Mouse (Mus musculus) spleen, postnatal 4 days (tissue): ENCODE data around the gene Ubxn11.

ENCODE experiments used
- DNase-seq, 2 experiments: peaks; one replicate each; pipeline ENCODE4 v3.0.0; 2022; ENCODE audit warnings: low spot score in 2 of 2

Ubxn11 gene

DNA sequence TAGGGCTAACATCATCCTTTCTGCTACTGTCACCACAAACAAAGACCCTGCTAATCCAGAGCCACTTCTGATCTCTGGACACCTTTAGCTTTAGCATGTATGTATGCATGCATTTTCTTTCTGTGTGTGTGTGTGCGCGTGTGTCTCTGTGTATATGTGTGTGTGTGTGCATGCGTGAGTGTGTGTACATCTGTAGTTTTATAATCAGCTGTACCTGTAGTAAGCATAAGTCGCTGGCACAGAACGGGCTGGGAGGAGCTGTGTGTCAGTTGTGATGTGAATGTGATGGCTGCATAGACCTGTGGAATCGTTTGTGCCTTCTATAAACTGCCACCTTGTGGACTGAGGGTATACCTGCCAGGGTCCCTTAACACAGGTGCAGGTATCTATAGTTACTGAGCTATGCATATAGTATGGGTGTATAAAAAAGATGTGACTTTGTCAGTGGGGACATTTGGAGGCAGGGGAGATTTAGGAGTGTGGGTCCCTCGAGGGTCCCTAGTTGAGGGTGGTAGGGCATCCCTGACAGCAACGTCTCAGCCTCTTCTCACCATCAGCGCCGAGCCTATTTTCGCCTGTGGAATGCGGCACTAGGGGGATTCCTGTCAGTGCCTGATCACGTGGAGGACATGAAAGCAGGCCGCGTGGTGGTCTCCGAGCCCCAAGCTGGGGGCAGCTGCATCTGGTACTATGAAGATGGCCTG lies 11.7 kb upstream of the Ubxn11 start:
- DNase-seq: no peak

DNA sequence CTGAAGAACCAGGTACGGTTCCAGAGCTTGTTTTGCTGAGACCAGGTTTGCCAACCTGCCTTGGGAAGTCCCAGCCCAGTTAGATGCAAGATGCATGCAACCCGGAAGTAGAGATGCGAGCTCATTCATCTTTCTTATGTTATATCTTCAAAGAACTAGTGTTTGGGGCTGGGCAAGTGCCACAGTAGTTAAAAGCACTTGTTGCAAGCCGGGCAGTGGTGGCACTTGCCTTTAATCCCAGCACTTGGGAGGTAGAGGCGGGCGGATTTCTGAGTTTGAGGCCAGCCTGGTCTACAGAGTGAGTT lies 11.2 kb upstream of the Ubxn11 start:
- DNase-seq: no peak

DNA sequence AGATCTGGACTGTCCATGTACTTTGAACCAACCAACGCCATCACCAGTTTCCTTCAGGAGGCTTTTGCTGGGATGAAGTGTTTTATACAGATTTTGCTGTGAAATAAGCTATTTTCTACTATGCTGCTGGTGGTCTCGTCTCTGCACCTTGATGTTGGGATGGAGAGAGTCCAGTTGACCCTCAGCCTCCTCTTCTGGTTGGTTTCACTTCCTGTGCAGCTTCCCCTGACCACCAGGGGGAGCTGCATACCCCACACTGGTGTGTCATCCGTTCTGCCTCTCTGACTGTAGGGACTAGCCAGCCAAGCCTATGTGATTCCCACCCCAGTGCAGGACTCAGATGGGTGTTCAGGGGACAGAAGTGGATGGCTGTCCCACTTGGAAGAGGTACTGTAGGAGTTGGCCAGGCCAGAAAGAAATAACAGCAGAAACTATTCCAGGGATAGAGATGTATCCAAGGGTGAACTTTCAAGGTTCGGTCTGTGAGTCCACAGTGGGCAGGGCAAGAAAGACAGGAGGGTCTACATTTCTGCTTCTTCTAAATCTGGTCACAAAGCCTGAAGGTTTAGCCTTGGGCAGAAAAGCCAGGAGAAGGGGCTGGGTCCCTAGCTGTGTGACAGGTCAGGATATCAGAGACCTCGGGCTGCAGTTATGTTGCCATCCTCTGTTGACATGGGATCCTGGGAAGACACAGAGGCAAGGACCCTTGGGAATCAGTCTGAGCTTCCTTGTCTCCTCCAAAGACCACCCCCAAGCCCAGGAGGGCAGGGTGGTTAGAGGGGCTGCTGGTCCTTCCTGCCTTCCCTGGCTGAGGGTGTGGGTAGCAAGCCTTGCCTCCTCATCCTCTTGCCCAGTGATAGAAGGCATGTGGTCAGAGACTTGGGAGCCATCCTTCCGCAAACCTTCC lies 9.7 kb upstream of the Ubxn11 start:
- peak; percentile 74 to 91 for DNase-seq

DNA sequence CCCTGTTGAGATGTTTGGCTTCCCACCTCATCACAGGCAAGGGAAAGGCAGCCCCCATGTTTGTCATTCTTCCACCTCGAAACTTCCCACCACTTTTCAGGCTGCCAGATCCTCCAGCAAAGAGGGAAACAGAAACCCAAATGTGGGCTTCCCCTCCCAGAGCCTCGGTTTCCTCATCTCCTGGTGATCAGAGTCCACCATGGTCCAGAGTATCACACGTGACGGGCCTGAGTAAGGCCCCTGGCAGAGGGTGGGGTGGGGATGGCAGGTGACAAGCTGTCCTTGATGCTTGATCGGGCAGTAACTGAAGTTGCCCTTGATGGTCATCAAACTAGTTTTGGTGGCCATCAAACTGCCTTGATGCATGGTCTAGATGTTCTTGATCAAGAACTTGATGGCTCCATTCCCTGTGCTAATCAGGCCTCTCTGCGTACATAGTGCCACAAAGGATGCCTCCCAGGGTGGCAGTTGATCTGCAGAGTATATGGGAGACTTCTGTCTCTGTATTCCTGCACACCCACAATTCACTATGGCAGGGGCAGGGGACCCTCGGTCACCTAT lies 8.3 kb upstream of the Ubxn11 start:
- DNase-seq: peak in 1 of 2 experiments; percentile 62

DNA sequence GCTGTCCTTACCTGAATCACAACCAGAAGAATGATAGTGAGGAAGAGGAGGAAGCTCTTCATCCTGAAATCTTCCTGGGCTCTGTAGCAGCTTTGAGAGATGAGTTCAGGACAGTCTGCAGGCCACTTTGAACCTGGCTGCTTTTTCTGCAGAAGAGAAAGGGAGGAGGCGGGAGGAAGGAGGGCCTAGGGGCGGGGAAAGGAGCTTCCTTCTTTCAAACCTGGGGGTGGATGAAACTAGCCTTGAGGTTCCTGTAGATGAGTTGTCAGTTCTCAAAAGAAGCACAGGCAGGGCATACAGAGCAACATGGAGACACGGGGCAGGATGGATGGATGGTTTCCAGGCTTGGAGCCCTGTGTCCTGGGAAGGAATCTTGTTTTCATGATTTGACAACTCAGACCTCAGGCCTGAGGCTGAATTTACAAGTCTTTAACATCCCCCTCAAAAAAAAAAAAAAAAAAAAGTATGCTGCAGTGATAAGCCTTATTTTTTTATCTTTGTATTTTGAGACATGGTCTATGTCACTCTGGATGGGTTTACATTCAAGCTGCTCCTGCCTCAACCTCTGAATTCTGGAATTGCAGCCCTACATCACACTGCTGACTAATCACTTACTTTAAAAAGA lies 7.3 kb upstream of the Ubxn11 start, which contains the start of gene Cd52:
TSS of gene Cd52 (minus strand) at position 160 of the 625 bp plus-strand sequence.
- peak; percentile 77 to 79 for DNase-seq

DNA sequence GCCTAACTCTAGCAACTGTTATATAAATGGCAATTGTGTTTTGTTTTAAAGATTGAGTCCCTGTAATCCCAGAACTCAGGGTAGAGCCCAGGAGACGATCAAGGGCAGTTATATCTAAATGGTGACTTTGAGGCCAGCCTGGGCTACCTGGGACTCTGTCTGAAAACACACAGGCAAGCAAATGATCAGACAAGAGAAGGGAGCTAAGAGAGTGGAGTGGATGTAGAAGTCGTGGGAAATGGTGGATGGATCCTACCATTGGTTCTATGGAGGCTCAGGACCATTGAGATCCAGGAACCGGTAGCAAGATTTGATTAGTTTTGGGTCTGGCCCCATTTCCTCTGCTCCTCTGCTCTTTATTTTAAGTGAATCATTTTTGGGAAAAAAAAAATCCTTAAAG lies 6.2 kb upstream of the Ubxn11 start:
- no peak for DNase-seq

DNA sequence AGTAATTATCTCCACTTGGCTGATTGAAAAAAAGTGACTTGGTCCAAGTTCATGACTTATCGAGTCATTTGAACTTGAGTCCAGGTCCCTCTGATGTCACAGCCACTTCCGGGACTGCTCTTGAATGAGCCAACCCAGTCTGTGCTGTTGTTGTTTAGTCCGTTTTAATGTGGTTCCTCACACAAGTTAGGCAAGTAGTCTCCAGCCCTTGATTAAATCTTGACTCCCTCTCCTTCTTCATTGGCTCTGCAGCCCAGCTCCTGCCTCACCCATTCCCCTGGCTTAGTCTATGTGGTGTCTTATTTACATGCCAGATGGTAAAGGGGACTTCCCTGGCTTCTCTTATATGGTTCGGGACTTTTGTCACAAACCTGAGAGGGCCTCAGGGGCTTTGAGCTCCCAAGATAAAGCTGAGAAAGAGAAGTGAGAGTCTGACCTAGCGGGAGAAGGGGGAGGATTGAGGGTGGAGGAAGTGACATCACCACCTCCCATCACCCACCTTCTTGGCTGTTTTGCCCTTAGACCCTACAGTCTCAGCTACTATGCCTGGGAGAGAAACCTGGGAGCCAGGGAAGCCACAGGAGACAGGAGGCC lies 5.3 kb upstream of the Ubxn11 start:
- peak in 1 of 2 experiments; percentile 47 for DNase-seq

DNA sequence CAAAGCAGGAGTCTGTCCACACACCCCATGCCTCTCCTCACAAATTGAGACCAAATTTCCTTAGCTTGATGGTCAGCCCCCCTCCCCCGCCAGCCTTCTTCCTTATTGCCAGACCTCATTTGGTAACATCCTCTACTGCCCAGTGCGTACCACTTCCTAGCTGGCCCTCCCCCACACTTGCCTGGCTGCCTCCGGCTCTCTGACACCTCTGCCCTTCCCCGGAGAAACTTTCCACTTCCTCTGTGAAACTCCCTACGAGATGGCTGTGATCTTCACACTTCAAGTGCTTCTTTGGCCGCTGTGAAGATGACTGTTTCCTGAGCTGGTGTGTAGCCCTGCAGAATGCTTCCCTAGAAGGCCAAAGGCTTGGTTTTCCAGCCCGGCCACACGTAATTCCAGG lies 3.7 kb upstream of the Ubxn11 start:
- peak; percentile 75 to 84 for DNase-seq

DNA sequence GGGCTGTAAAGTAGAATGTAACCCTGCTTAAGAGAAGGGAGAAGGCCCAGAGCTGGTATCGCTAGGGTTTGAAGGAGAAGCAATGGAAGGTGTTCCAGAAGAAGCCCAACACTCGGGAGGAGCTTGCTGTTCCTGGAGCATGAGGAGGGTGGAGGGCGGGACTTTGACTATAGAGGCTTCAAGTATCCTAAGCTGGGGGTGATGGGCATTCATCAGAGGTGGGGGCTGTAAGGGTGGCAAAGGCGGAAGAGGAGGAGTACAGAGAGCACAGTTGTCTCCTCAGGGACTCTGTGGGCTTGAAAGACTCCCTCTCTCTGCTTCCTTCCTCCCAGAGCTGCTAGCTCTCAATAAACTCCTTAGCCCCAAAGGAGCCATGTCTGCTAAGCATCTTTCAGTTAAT lies 2.1 kb upstream of the Ubxn11 start:
- DNase-seq: no peak

DNA sequence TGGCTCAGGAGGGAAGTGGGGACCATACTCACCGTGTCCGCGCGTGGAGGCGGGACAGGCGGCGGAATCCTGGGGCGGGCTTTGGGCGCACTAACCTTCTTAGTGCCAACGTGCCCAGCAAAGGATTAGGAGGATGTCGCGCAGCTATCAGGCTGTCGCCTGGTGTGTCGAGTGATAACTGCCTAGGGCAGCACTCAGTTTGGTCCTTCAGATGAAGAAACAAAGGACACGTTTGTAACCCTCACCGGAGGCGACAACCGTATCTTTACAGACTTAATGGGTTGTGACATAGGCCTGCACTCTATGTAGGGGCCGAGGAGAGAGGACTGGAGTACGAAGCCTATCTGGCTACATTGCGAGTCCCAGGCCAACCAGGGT lies 361 bp downstream of the Ubxn11 start:
- DNase-seq: no peak

DNA sequence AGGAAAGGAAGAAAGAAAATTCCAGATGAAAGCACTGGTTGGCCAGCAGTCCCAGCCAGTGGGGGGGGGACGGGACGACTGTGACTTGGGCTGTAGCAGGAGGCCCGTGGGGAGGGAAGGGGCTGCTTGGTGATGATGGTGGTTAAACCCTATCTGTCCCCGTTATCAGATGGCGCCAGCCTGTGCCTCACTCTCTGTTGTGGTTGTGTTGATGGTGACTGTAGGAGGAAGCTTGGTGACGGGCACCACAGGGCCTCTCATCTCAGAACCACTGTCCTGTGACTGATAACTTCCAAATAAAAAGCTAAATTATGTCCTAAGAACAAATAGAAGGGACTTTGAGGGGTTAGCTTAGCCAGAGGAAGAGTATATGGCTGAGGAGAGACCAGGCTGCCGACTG lies 3.7 kb downstream of the Ubxn11 start:
- no peak for DNase-seq

DNA sequence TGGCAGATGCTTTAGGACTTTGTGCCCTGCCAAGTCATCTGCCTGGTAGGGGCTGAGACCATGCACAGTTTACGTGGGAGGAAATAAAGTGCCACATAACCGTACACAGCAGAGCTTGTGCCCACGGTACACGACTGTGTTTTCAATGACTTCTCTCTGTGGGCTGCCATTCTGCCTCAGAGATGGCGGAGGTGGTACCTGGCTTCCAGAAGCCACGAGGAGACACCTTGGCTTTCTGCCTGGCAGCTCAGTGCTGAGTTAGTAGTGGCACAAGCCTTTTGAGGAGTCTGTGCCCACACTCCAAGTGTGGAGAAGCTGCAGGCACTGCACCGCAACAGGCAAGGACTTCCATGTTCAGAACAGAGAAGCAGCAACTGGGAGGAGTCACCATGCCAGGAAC lies 5.4 kb downstream of the Ubxn11 start:
- no peak for DNase-seq

DNA sequence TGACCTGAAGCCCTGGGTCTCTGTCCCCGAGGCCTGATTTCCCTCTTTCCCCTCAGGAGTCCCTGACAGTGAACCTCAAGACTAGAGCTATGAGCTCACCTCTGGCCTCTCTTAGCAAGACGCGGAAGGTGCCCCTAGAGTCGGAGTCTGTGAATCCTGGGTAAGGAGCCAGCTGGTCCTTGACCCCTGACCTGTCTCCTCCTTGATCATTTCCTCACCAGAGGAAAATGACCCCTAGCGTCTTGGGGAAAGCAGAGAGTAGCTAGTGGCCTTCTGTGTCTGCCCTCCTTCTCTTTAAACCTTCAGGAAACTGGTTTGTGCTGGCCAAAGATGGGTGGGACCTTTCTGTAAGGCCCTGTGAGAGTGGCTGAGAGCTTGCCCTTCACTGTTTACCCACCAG lies 5.8 kb downstream of the Ubxn11 start:
- DNase-seq: no peak

DNA sequence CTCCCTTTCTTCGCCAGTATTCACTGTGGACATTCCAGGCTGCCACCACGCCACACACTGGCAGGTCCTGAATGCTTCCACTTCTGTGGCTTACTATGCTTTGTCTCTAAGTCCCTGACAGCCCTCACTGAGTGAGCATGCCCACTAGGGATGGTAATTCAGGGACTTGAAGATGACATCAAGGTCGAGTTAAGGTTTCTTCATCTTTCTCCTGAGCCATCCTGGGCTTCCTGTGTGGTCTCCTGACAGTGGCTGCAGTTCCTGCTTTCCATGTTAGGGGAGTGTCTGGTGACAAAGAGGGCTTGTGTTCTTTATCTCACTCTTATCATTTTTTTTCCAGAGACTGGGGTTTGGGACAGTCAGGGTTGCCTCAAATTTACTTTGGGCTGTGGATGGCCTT lies 8.3 kb downstream of the Ubxn11 start:
- no peak for DNase-seq

DNA sequence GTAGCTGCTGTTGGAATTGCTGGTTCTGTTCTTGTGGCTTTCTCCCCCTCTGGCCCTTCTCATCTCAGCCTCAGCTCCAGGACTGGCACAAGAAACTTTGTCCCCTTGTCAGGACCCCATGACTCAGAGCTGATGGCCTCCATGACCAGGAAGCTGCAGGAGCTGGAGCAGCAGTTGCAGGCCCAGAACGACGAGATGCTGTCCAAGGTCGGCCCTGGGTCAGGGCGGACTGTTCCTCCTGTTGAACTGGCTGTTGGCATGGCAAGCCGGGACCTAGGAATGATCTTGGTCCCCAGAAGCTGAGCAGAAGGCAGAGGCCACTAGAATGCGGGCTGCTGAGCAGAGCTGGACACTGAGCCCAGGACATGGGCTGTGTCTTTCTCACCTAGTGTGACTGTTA lies 10.0 kb downstream of the Ubxn11 start:
- peak in 1 of 2 experiments; percentile 61 for DNase-seq

DNA sequence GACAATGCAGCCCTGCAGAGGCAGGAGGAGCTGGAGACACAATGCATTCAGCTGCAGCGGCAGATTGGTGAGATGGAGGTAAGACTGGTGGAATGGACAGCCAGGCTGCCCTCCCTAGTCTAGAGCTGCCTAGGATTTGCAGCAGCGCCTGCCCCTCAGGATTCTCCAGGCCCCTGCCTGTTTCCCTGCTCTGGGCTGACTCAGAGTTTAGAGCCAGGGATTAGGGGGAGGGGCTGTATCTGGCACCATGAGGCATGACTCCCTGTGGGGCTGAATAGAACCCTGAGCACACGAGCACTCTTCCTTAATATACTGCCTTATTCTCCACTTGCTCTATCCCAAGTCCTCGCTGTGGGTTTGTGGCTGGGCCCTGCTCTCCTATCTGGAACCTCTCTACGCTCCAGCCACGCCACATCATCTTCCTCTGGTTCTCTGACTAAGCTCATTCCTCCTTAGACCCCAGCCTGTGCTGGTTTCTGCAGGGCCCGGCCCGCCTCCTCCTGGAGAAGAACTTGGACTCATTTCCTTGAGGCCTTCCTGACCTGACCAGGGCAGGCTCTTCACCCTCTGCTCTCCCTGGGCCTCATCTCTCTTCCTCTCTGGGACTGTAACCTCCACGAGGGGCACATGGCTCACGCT lies 11.1 kb downstream of the Ubxn11 start:
- DNase-seq: peak in 1 of 2 experiments; percentile 61

DNA sequence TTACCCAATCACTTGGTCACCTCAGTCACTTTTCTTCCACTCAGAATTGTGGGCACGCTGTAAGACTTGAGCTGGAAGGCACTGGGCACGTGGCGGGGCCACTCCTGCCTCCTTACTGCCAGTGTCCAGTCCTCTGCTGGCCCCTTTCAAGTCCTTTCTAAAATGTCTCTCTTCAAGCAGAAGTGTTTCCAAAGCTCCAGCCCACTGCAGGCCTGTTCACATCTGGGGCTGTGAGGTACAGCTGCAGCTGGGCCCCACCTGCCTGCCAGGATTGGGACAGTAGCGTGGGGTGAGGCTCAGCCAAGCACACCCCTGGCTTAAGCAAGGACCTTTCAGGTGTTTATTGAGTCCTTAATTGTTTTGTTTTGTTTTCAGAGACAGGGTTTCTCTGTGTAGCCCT lies 11.7 kb downstream of the Ubxn11 start:
- peak in 1 of 2 experiments; percentile 62 for DNase-seq

DNA sequence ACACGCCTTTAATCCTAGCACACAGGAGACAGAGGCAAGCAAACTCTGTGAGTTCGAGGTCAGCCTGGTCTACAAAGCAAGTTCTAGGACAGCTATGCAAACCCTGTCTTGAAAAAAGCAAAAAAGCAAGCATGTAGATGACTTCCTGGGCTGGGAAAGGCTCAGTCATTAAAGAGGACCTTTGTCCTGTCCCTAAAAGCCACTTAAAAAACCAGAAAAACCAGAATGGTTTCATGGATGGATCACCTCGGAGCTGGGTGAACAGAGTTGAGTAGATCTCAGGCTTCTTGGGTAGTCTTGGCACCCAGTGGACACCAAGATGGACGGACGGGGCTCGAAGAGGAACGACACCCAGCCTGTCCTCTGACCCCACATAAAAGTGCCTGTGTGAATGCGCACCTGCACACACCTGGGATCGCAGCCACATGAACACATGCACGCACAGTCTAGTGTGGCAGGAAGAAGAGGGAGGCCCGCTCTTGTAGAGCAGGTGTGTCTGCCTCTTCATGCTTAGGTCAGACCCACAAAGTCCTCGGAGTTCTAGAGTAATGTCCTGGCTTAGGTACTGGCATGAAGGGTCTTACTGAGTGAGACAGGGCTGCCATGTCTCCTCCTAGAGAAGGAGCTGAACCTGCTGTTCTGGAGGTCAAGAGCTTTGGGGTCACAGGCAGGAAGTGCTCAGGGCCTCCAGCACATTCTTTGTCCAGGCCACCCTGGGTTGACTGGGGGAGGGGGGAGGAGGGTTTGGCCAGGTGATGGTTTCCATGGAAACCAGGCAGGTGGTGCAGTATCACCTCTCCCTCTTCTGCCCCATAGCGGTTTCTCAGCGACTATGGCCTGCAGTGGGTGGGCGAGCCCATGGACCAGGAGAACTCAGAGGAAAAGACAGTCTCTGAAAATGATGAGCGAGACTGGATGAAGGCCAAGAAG lies 13.1 kb downstream of the Ubxn11 start:
- DNase-seq: no peak

DNA sequence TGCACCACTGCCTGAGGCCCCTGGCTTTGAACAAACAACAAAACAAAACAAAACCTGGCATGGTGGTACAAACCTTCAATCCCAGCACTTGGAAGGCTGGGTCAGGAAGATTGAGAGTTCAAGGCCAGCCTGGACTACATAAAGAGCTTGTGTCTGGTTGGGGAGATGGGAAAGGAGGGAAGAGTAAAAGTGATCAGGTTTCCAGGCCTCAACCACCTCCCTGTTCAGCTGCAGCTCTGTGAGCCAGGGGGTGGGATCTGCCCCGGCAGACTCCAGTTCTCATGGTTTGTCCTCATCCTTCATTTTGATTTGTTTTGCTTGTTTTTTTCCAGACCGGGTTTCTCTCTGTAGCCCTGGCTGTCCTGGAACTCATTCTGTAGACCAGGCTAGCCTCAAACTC lies 14.1 kb downstream of the Ubxn11 start:
- DNase-seq: no peak

DNA sequence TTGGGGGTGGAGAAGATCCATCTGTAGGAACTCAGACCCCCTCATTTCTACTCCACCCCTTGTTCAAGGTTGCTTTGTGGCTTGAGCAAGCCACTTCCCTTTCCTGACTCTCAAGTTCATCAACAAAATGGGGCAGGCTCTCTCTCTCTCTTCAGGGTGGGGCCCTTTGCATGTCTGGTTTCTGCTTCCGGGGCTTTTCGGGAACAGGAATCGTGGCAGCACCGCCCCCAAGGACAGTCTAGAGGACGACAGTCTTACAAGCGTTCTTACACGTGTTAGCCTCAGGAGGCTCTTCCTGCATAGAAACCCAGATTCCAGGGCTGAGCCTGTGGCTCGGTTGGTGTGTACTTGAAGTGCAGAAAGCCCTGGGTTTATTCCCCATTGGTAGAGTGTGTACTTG lies 14.6 kb downstream of the Ubxn11 start:
- peak; percentile 65 to 72 for DNase-seq
